Mouse (Mus musculus) ES-E14 (cell line): Measurements from ENCODE around the gene C1qtnf5. TPM values are rescaled to one million over a fixed set of nuclear protein-coding genes. Genes with fewer than 3 reads are reported as not detected.

Experiments
- DNase-seq: peaks from one replicate; pipeline ENCODE4 v3.0.0-alpha.2; 2013; ENCODE audit warnings: low read depth, low spot score
- H3K27ac ChIP-seq: 2 replicates; pipeline ENCODE4 v1.5.1; 2012; ENCODE audit warnings: low read depth, mild to moderate bottlenecking, low read length, moderate library complexity, mixed read lengths; ENCODE audit not compliant: poor library complexity, insufficient read depth, severe bottlenecking
- H3K36me3 ChIP-seq: 2 replicates; pipeline ENCODE4 v1.6.1; 2012; ENCODE audit warnings: mild to moderate bottlenecking, low read length, moderate library complexity, mixed read lengths; ENCODE audit not compliant: control insufficient read depth, poor library complexity, insufficient read depth, severe bottlenecking
- H3K4me1 ChIP-seq, 2 experiments: fragments of 150-350 bp in 1 of 2; sonication (generic) in 1 of 2; 2 replicates each; pipeline ENCODE4 v1.6.1; 2012; ENCODE audit warnings: low read length in 2 of 2, mild to moderate bottlenecking in 1 of 2, mixed read lengths in 1 of 2; ENCODE audit not compliant: control insufficient read depth in 2 of 2, insufficient read depth in 2 of 2, poor library complexity in 1 of 2
- H3K4me3 ChIP-seq, 2 experiments: fragments of 150-350 bp in 1 of 2; sonication (generic) in 1 of 2; 2 replicates each; pipeline ENCODE4 v1.5.1; 2012; ENCODE audit warnings: low read length in 2 of 2, low read depth in 1 of 2, mild to moderate bottlenecking in 1 of 2, mixed read lengths in 1 of 2; ENCODE audit not compliant: insufficient read depth in 1 of 2, poor library complexity in 1 of 2, severe bottlenecking in 1 of 2
- H3K9ac ChIP-seq: 2 replicates; pipeline ENCODE4 v1.6.1; 2012; ENCODE audit warnings: low read depth, mild to moderate bottlenecking, low read length, mixed read lengths; ENCODE audit not compliant: poor library complexity, insufficient read depth, severe bottlenecking
- H3K9me3 ChIP-seq: fragments of 150-350 bp; sonication (generic); 2 replicates; pipeline ENCODE4 v1.6.1; 2012; ENCODE audit warnings: low read depth, mild to moderate bottlenecking, low read length; ENCODE audit not compliant: control insufficient read depth, insufficient read depth
- CHD2 ChIP-seq: IDR thresholded peaks from 2 replicates; pipeline ENCODE4 v1.6.1; 2014; ENCODE audit warnings: mild to moderate bottlenecking, low read depth, low read length, inconsistent platforms
- HCFC1 ChIP-seq: IDR thresholded peaks from 2 replicates; pipeline ENCODE4 v1.6.1; 2012; ENCODE audit warnings: low read length, inconsistent platforms, borderline replicate concordance; ENCODE audit not compliant: insufficient read depth
- MAFK ChIP-seq: IDR thresholded peaks from 2 replicates; pipeline ENCODE4 v1.6.1; 2014; ENCODE audit warnings: mild to moderate bottlenecking, low read depth, low read length, inconsistent platforms; ENCODE audit not compliant: insufficient read depth
- ZC3H11A ChIP-seq: IDR thresholded peaks from 2 replicates; pipeline ENCODE4 v1.6.1; 2012; ENCODE audit warnings: low read depth, mild to moderate bottlenecking, inconsistent platforms, low read length, borderline replicate concordance
- ZNF384 ChIP-seq: IDR thresholded peaks from 2 replicates; pipeline ENCODE4 v1.6.1; 2012; ENCODE audit warnings: low read depth, low read length, inconsistent platforms
- in situ Hi-C, 2 experiments: fragments of 600-800 bp; cut with MboI; formaldehyde crosslinking; loops; one replicate each; pipeline ENCODE4 v1.15.1; 2025; ENCODE audit warnings: low sequenced_read_pairs in 2 of 2, inconsistent platforms in 1 of 2; ENCODE audit not compliant: unreplicated experiment in 2 of 2
- total RNA-seq: library from RNA; depleted of rRNA; stranded (reverse); fragments of 300-350 nt; gene quantifications from 2 replicates; pipeline ENCODE4 v1.2.3, GENCODE M21; 2012

The C1qtnf5 gene
- total RNA-seq, 1 experiment = 1.6 TPM

DNA sequence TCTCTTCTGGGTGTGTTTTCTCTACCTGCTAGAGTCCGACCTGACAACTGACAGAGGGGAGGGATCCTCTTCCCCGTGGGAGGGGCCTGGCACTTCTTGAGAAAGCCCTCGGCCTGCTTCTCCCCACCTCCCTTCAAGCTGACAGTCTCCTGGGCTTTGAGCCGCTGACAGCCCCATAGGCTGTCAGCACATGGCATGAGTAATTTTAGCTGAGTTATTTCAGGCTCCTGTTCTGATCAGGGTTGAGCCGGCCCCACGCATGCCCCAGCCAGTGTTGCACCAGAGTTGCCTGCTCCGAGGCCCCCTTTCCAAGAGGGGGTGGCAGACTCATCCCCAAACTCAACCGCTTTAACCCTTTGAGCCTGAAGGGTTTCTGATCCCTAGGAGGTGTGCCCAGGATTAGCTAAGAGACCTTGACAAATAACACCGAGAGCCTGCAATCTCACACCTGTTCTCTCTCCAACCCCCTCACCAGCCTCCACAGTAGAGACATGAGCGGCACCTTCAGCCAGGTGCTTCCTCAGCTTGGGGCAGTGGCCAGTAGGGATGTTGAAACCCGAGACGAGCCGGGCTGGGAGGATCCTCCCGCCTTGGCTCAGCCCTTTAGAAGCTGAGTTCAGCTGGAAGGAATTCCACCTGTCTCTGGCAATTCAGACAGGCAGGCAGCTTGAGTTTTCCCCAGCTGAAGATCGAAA, 19.1 kb upstream of the C1qtnf5 start:
- in situ Hi-C loops = no loop called here
- no peak for DNase-seq
- Histone ChIP-seq H3K9me3 (no peaks in the 10 kb centered on the region), H3K27ac (no peak overlapping the region), H3K4me1 (peaks cover 4 to 27% of the 10 kb centered on the region in 2 experiments), H3K9ac (no peak overlapping the region), H3K4me3 (no peak overlapping the region), H3K36me3 (no peaks in the 10 kb centered on the region; the same call in 1 of the 2 replicates)
- TF ChIP-seq MAFK = no peak
- no peak for TF ChIP-seq HCFC1
- TF ChIP-seq ZNF384 = no peak
- no peak for TF ChIP-seq ZC3H11A
- TF ChIP-seq CHD2 = no peak

DNA sequence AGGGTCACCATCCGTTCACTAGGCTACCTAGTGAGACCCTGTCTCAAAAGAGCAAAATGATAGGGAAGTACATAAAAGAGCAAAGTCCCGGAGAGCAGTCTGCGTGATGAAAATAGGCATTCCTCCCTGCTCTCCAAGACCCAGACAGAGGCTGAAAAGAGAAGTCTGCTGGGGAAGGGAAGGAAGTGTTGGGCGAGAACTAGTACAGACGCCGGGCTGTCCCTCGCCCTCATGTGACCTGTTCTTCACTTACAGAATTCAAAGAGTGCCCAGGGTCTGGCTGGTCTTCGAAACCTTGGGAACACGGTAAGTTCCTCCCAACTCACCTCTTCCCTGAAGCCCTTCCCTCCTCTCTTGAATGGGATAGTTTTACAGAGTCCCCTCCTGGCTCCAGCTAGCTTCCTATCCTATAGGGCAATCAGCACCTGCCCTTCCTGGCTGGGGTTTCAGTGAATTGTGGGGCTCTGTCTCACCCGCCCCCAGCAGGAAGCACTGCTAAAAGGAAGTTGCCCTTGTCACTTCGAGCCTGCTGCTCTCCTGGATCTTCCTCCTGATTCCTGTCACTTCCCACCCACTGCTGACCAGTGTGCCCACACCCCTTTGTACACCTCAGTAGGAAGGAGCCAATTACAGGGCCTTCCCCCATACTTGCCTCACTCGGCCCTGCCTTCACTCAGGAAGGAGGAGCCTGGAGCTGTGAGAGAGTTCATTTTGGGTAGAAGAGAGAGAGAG, 18.0 kb upstream of the C1qtnf5 start:
- H3K27ac ChIP-seq = no peak overlapping the region
- no peaks in the 10 kb centered on the region for H3K9me3 ChIP-seq
- no peak for TF ChIP-seq ZC3H11A
- TF ChIP-seq MAFK = no peak
- no peak for TF ChIP-seq ZNF384
- TF ChIP-seq HCFC1 = no peak
- no peak for TF ChIP-seq CHD2
- in situ Hi-C loops = no loop called here
- peaks cover 4 to 26% of the 10 kb centered on the region in 2 experiments for H3K4me1 ChIP-seq
- peaks cover 4% of the 10 kb centered on the region; the same call in 1 of the 2 replicates for H3K36me3 ChIP-seq
- no peak overlapping the region for H3K9ac ChIP-seq
- no peak overlapping the region for H3K4me3 ChIP-seq
- DNase-seq = no peak

DNA sequence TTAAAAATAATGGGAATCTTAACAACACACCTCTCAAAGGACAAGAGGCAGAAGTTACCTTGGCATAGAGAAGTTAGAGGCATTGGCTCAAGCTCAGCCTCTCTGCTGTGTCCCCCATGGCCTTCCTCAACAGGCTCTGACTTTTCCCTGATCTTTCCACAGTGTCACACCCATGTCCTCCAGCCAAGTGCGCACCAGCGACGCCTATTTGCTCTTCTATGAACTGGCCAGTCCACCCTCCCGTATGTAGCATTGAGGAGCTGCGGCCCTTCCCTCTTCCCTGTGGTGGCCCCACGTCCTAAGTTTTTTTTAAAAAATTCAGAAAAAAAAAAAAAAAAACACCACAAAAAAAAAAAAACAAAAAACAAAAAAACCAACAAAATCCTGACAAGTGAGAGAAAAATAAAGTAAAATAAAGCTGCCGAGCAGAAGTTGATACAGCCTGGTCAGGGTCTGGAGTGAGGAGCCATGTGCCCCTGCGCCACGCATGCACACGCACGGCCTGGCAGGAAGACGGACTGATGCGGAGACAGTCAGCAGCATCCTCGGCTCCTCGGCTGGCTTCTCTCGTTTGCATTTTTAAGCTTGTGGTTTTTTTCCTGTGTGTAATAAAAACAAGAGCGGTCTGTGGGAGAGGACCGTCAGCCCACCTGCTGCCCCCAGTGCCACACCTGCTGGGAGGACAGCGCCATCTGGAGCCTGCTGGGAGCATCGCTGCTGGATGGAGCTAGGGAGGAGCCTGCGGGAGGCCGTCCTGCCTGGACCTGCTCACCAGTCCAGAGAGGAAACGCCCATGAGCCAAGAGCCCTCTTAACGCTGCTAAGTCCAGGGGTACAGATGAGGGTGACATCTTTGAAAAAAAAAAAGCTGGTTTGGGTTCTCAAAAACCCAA, 13.2 kb upstream of the C1qtnf5 start:
- DNase-seq = no peak
- TF ChIP-seq ZNF384 (peak; percentile 61; the same call in 1 of the 2 replicates), ZC3H11A (peak; percentile 34; the same call in 1 of the 2 replicates), CHD2 (no peak), HCFC1 (no peak), MAFK (no peak)
- peaks cover 4% of the 10 kb centered on the region; the same call in 1 of the 2 replicates for H3K36me3 ChIP-seq
- no peaks in the 10 kb centered on the region for H3K9me3 ChIP-seq
- H3K9ac ChIP-seq = no peak overlapping the region
- H3K27ac ChIP-seq = no peak overlapping the region
- in situ Hi-C loops = no loop called here
- H3K4me3 ChIP-seq = no peak overlapping the region
- peaks cover 0 to 14% of the 10 kb centered on the region in 2 experiments; a peak in 3 of 4 replicates for H3K4me1 ChIP-seq

DNA sequence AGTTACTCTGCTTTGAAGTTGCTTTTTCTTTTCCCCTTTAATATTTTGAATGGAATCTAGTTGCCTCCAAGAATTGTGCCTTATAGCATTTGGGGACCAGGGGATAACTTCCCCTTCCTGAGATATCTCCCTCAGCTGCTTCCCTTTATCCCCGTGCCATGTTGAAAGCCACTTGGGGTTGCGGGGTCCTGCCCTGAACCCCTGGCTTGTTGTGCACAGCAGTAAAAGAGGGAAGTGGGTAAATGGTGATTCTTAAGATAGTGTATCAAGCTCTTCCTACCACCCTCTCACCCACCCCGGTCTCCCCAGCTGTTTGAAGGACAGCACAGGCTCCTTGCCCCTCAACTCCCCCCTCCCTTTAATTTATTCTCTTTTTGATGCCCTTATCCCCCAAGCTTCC, 12.3 kb upstream of the C1qtnf5 start:
- Histone ChIP-seq H3K4me1 (peaks cover 0 to 7% of the 10 kb centered on the region in 2 experiments; a peak in 2 of 4 replicates), H3K4me3 (no peak overlapping the region), H3K36me3 (peaks cover 4% of the 10 kb centered on the region; the same call in 1 of the 2 replicates), H3K9me3 (no peaks in the 10 kb centered on the region), H3K27ac (no peak overlapping the region), H3K9ac (no peak overlapping the region)
- TF ChIP-seq ZNF384 (no peak), MAFK (no peak), HCFC1 (no peak), ZC3H11A (no peak), CHD2 (no peak)
- in situ Hi-C loops = no loop called here
- no peak for DNase-seq
